Mouse (Mus musculus): ENCODE measurements at regions not wholly inside any gene's neighbourhood (a gene's known extent, or its start where the extent isn't known, plus 50 kb on each side); places are given as distances from the start of the nearest gene placed in this dataset.

- Histone ChIP-seq H3K9ac (no peak overlapping the region), H3K36me3 (no peaks in the 10 kb centered on the region), H3K4me2 (replicated peaks) (no peak overlapping the region), H3K9me3 (replicated peaks) (no peaks in the 10 kb centered on the region), H3K27ac (no peak overlapping the region), H3K27me3 (no peaks in the 10 kb centered on the region), H3K4me3 (no peak overlapping the region), H3K4me1 (no peaks in the 10 kb centered on the region)
- ATAC-seq (ENCODE audit: low FRiP score) = no peak
These were observed 193.3 kb upstream of the Egflam start for GRCm38 (mm10) chr15:7591486-7591885.

GRCm38 (mm10) chr15:7597335-7597734 lies 199.1 kb upstream of the Egflam start:
- Histone ChIP-seq H3K9ac (no peak overlapping the region), H3K27me3 (no peaks in the 10 kb centered on the region), H3K27ac (no peak overlapping the region), H3K36me3 (no peaks in the 10 kb centered on the region), H3K4me1 (no peaks in the 10 kb centered on the region), H3K4me2 (replicated peaks) (no peak overlapping the region), H3K4me3 (no peak overlapping the region), H3K9me3 (replicated peaks) (no peaks in the 10 kb centered on the region)
- ATAC-seq (ENCODE audit: low FRiP score) = no peak
- WGBS = 84% methylated on average over 4 of the region's 4 CpGs

GRCm38 (mm10) chr15:7597805-7598204 lies 199.6 kb upstream of the Egflam start:
- H3K27me3 ChIP-seq = no peaks in the 10 kb centered on the region
- no peak overlapping the region for H3K4me2 ChIP-seq (replicated peaks)
- no peak overlapping the region for H3K9ac ChIP-seq
- no peak overlapping the region for H3K4me3 ChIP-seq
- no peaks in the 10 kb centered on the region for H3K4me1 ChIP-seq
- no peaks in the 10 kb centered on the region for H3K36me3 ChIP-seq
- H3K27ac ChIP-seq = no peak overlapping the region
- H3K9me3 ChIP-seq (replicated peaks) = no peaks in the 10 kb centered on the region
- ATAC-seq (ENCODE audit: low FRiP score) = no peak

- no peaks in the 10 kb centered on the region for H3K9me3 ChIP-seq (replicated peaks)
- no peak overlapping the region for H3K27ac ChIP-seq
- H3K4me2 ChIP-seq (replicated peaks) = no peak overlapping the region
- H3K4me1 ChIP-seq = no peaks in the 10 kb centered on the region
- WGBS = 89% methylated on average over 2 of the region's 2 CpGs
- H3K27me3 ChIP-seq = no peaks in the 10 kb centered on the region
- H3K9ac ChIP-seq = no peak overlapping the region
- H3K36me3 ChIP-seq = no peaks in the 10 kb centered on the region
- H3K4me3 ChIP-seq = no peak overlapping the region
- ATAC-seq (ENCODE audit: low FRiP score) = no peak
These were observed 203.3 kb upstream of the Egflam start for GRCm38 (mm10) chr15:7601540-7601939.

GRCm38 (mm10) chr15:7604847-7605246 lies 205.8 kb upstream of the Gdnf start:
- no peak for ATAC-seq (ENCODE audit: low FRiP score)
- no peaks in the 10 kb centered on the region for H3K9me3 ChIP-seq (replicated peaks)
- no peak overlapping the region for H3K27ac ChIP-seq
- WGBS = 86% methylated on average over 3 of the region's 3 CpGs
- no peak overlapping the region for H3K4me3 ChIP-seq
- no peak overlapping the region for H3K4me2 ChIP-seq (replicated peaks)
- H3K4me1 ChIP-seq = no peaks in the 10 kb centered on the region
- H3K9ac ChIP-seq = no peak overlapping the region
- no peaks in the 10 kb centered on the region for H3K27me3 ChIP-seq
- no peaks in the 10 kb centered on the region for H3K36me3 ChIP-seq

GRCm38 (mm10) chr15:7617954-7618353 lies 192.7 kb upstream of the Gdnf start:
- Histone ChIP-seq H3K27me3 (no peaks in the 10 kb centered on the region), H3K9ac (no peak overlapping the region), H3K9me3 (replicated peaks) (no peaks in the 10 kb centered on the region), H3K4me1 (peaks cover 2% of the 10 kb centered on the region; the same call in 1 of the 2 replicates), H3K36me3 (no peaks in the 10 kb centered on the region), H3K4me2 (replicated peaks) (no peak overlapping the region), H3K4me3 (no peak overlapping the region), H3K27ac (no peak overlapping the region)
- 63% methylated on average over 2 of the region's 2 CpGs for WGBS
- no peak for ATAC-seq (ENCODE audit: low FRiP score)

GRCm38 (mm10) chr15:7623026-7623425 lies 187.6 kb upstream of the Gdnf start:
- Histone ChIP-seq H3K4me2 (replicated peaks) (no peak overlapping the region), H3K4me1 (no peaks in the 10 kb centered on the region), H3K27me3 (no peaks in the 10 kb centered on the region), H3K9me3 (replicated peaks) (no peaks in the 10 kb centered on the region), H3K9ac (no peak overlapping the region), H3K36me3 (no peaks in the 10 kb centered on the region), H3K4me3 (no peak overlapping the region), H3K27ac (no peak overlapping the region)
- WGBS = 89% methylated on average over 2 of the region's 2 CpGs
- no peak for ATAC-seq (ENCODE audit: low FRiP score)

- Histone ChIP-seq H3K9me3 (replicated peaks) (no peaks in the 10 kb centered on the region), H3K4me1 (no peaks in the 10 kb centered on the region), H3K4me2 (replicated peaks) (no peak overlapping the region), H3K36me3 (no peaks in the 10 kb centered on the region), H3K27me3 (no peaks in the 10 kb centered on the region), H3K27ac (no peak overlapping the region), H3K4me3 (no peak overlapping the region), H3K9ac (no peak overlapping the region)
- 73% methylated on average over 6 of the region's 6 CpGs for WGBS
- ATAC-seq (ENCODE audit: low FRiP score) = no peak
These were observed 185.8 kb upstream of the Gdnf start for GRCm38 (mm10) chr15:7624689-7625472.

GRCm38 (mm10) chr15:7629826-7630225 lies 180.8 kb upstream of the Gdnf start:
- no peak overlapping the region for H3K9ac ChIP-seq
- 96% methylated on average over 4 of the region's 4 CpGs for WGBS

GRCm38 (mm10) chr15:7635234-7635633 lies 175.4 kb upstream of the Gdnf start:
- no peaks in the 10 kb centered on the region for H3K27me3 ChIP-seq

More at GRCm38 (mm10) chr15:7629826-7630225, 180.8 kb upstream of the Gdnf start:
- no peak overlapping the region for H3K4me3 ChIP-seq
- no peak for ATAC-seq (ENCODE audit: low FRiP score)
- H3K4me1 ChIP-seq = no peaks in the 10 kb centered on the region
- H3K4me2 ChIP-seq (replicated peaks) = no peak overlapping the region
- H3K9me3 ChIP-seq (replicated peaks) = no peaks in the 10 kb centered on the region
- H3K27me3 ChIP-seq = no peaks in the 10 kb centered on the region
- no peak overlapping the region for H3K27ac ChIP-seq
- H3K36me3 ChIP-seq = no peaks in the 10 kb centered on the region

GRCm38 (mm10) chr15:7639444-7639843 lies 171.2 kb upstream of the Gdnf start:
- Histone ChIP-seq H3K27ac (no peak overlapping the region), H3K36me3 (no peaks in the 10 kb centered on the region), H3K9ac (no peak overlapping the region), H3K9me3 (replicated peaks) (no peaks in the 10 kb centered on the region), H3K27me3 (no peaks in the 10 kb centered on the region), H3K4me2 (replicated peaks) (no peak overlapping the region), H3K4me1 (peaks cover 9% of the 10 kb centered on the region; the same call in 1 of the 2 replicates), H3K4me3 (no peak overlapping the region)
- ATAC-seq (ENCODE audit: low FRiP score) = no peak
- WGBS = 87% methylated on average over 6 of the region's 6 CpGs

More at GRCm38 (mm10) chr15:7635234-7635633, 175.4 kb upstream of the Gdnf start:
- no peaks in the 10 kb centered on the region for H3K9me3 ChIP-seq (replicated peaks)
- 48% methylated on average over 8 of the region's 8 CpGs for WGBS
- H3K4me1 ChIP-seq = 0 out of 2 replicates have a peak, but pooled peaks cover 5% of the 10 kb centered on the region
- no peaks in the 10 kb centered on the region for H3K36me3 ChIP-seq
- no peak overlapping the region for H3K9ac ChIP-seq
- H3K4me2 ChIP-seq (replicated peaks) = no peak overlapping the region
- ATAC-seq (ENCODE audit: low FRiP score) = no peak
- H3K4me3 ChIP-seq = no peak overlapping the region
- H3K27ac ChIP-seq = no peak overlapping the region

GRCm38 (mm10) chr15:7642075-7642474 lies 168.6 kb upstream of the Gdnf start:
- Histone ChIP-seq H3K36me3 (no peaks in the 10 kb centered on the region), H3K4me3 (no peak overlapping the region), H3K9ac (no peak overlapping the region), H3K27me3 (no peaks in the 10 kb centered on the region), H3K9me3 (replicated peaks) (no peaks in the 10 kb centered on the region), H3K4me1 (peaks cover 4% of the 10 kb centered on the region; the same call in 1 of the 2 replicates), H3K4me2 (replicated peaks) (no peak overlapping the region), H3K27ac (no peak overlapping the region)
- 22% methylated on average over 2 of the region's 2 CpGs for WGBS
- no peak for ATAC-seq (ENCODE audit: low FRiP score)

- ATAC-seq (ENCODE audit: low FRiP score) = peak; percentile 46; the same call in 1 of the 2 replicates
These were observed 159.9 kb upstream of the Gdnf start for GRCm38 (mm10) chr15:7650705-7651104.

More at GRCm38 (mm10) chr15:7650705-7651104, 159.9 kb upstream of the Gdnf start:
- 36% methylated on average over 3 of the region's 3 CpGs for WGBS
- H3K9ac ChIP-seq = no peak overlapping the region
- H3K4me1 ChIP-seq = no peaks in the 10 kb centered on the region
- no peak overlapping the region for H3K4me3 ChIP-seq
- no peaks in the 10 kb centered on the region for H3K27me3 ChIP-seq
- H3K27ac ChIP-seq = no peak overlapping the region
- H3K4me2 ChIP-seq (replicated peaks) = no peak overlapping the region
- H3K9me3 ChIP-seq (replicated peaks) = no peaks in the 10 kb centered on the region
- H3K36me3 ChIP-seq = no peaks in the 10 kb centered on the region
